Mouse (Mus musculus) gastrocnemius, postnatal 4 days (tissue): Measurements from ENCODE around the gene Nmbr. TPM values are rescaled to one million over a fixed set of nuclear protein-coding genes. Genes with fewer than 3 reads are reported as not detected.

Experiments used
- DNase-seq, 2 experiments: peaks; one replicate each; pipeline ENCODE4 v3.0.0; 2021 to 2022; ENCODE audit warnings: low spot score in 2 of 2, mixed read lengths in 2 of 2
- long read RNA-seq, 2 experiments: library from polyadenylated mRNA; stranded (forward); transcript quantifications; one replicate each; pipeline ENCODE4 v2.0.0; 2021
- total RNA-seq, 2 experiments: library from RNA; stranded (reverse); gene quantifications; 2 replicates each; pipeline ENCODE4 v1.2.3; 2021

The Nmbr gene
- total RNA-seq = not detected
- long read RNA-seq, experiment 1 = 0 reads
- long read RNA-seq, experiment 2 = 0 reads

DNA sequence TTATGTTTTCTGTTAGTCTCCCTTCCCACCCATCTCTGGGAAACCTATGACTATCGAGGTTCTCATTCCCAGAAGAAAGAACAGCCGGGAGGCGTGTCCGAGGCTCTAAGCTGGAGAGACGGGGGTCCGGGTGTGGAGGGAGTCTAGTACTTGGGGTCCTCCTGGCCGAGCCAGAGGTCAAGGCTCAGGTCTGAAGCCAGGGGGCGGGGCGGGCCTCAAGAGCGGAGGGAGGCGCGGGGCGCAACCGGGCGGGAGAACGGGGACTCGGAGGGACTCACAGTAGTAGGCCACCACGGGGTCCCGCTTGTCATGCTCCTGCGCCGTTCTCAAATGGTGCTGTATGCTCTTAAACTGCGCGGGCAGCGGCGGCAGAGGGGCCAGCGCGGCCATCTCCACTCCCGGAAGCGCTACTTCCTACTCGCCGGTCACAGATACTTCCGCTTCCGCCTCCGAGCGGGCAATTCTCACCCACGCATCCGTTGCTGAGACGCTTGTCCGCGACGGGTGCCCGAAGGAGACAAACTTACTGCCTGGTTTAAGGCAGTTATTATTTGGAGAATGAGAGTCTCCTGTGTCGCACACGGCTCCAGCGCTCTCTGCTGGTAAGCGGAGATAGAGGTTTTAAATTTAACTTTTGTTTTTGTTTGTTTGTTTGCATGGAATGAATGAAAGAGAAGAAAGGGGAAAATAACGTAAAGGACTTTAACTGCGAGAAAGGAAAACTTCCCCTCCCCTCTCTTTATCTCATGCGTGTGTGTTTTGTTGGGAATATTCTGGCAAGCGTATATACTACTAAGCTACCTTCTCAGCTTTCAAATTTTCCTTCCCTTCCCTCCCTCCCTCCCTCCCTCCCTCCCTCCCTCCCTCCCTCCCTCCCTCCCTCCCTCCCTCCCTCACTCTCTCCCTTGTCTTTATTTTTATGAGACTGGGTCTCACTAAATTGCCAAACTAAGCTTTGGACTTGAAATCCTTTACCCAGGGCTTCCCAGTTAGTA, at the start of gene Nmbr, which contains the start of gene Vta1:
Gene Nmbr (plus strand): TSS at position 520 of the 995 bp plus-strand sequence.
Gene Vta1 (minus strand): TSS at position 489 of the 995 bp plus-strand sequence.
- DNase-seq = peak; percentile 93 to 99

DNA sequence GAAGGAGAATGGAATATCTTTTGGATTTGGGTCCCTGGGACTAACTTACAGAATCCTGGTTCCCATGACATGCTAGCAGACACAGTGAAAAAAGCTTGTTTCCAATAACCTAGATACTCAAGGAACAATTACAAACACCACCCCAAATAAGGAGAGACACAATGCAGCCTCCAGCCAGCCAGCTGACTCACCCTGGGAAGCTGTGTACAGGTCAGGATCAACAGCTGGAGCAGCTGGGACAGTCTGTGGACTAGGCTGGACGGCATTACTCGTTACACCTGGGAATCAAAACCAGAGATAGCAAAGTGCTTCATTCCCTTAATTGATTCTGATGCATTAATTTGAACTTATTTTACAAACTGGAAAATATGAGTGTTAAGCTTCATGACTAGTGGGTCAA, 44.5 kb upstream of the Nmbr start:
- no peak for DNase-seq

DNA sequence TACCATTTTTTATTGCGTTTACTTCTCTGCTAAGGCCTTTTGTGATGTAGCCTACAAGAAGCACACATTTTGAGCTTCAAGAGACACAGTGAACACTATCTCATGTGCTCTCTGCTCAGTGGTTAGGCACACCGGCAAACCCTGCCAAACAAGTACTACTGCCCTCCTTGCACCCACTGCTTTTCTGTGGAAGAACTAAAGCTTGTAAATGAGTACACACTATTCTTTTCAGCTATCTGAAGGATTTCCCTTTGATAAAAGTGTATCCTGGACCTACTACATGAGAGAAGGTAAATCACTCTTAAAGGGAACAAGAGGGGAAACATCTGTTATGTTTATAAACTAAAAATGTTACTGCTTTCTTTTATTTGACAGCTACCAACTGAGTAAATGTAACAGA, 39.2 kb upstream of the Nmbr start:
- DNase-seq = no peak

DNA sequence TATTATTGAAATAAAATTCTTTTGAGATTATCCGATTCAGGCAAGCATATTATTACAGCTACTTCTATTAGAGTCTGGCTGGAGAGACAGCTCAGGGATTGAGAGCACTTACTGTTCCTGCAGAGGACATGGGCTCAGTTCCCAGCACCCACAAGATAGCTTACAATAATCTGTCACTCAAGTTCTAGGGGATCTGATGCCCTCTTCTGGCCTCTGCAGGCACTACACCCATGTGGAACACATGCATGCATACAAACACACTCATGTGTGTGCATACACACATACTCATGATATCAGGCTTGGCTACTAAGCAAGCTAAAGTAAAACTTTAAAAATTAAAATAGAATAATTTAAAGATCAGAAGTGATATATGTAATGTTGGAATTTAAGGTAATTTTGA, 19.7 kb upstream of the Nmbr start:
- no peak for DNase-seq

DNA sequence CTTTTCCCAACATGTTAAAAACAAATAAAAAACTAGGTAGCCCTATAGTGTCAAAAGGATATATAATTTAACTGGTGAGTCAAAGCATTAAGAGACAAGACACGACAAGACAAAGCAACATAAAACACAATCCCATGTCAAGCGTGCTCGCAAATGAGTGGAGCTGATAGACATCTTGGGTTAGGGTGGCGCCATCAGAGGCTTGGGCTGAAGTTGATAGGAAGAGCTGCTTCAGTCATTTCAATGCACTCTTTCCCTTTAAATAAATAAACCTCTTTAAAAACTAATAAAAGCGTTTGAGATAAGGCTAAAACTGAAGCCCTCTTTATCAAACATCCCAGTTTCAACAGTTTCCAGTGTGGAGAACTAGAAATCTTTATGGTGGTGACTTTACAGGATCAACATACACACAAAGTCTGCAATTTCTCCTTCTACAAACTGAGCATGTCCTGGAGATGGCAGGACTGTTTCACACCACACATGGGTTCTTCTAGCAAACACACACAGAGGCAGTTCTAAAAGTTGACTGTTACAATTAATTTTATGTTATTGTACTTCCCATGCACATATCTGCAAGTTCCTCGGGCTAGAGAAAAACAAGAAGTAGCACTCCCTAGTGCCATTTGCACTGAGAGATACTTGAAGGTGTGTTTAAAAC, 16.5 kb upstream of the Nmbr start:
- DNase-seq = no peak

DNA sequence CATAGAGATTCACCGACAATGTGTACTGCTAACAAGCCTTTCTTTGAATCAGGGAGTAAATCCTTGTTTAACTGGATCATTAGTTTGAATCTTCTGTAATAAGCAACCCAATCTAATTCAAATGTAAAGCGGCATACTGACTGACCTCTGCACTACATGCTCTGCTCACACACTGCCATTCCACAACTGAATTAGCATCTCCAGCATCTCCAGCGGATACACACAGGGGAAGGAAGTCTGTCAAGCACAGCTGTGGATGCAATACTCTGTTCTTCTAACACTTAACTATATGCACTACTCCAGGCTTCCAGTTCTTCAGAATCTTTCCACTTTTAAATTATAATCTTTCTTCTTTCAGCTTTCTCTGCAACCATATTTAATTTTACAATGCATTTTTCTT, 15.0 kb upstream of the Nmbr start:
- DNase-seq = no peak

DNA sequence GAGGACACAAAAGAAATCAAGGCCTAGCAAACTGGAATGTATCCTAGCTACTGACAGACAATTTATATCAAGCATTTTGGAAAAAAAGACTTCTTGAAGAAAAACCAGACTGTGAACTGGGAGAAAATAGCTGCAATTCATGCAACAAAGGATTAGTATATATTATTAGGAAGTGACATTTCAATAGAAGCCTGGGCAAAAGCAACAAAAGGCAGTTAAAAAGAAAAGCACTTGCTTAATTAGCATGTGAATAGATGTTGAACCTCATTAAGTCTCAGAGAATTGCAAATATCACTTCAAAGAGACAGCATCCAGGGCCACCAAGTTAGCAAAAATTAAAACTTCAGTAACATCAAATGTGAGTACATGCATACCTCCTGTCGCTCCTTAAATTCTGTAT, 2.2 kb upstream of the Nmbr start:
- no peak for DNase-seq

DNA sequence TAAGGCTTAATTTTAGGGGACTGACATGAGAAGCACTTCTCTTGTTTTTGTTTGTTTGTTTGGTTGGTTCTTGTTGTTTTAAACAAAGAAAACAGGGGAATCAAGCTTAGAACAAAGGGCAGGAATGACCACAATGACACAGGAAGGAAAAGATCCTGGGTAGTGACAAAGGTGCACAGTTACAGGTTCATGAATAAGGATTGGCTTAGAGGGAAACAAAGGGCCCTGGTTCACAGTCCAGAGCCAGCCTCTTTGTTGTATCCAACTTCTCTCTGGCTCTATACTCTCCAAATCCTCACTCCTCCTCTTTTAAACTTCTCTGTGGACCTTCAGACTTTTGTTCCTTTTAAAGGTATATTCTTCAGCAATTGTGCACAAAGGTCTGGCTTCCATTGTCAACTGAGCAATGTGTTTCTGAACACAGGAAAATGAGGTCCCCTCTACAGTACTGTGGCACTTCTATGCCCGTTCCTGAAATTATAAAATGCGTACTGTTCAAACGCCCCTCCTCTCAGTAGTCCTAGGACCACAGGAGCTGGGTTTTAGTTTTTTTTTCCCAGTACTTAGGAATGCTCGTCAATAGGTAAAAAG, 1.5 kb upstream of the Nmbr start:
- DNase-seq = no peak

DNA sequence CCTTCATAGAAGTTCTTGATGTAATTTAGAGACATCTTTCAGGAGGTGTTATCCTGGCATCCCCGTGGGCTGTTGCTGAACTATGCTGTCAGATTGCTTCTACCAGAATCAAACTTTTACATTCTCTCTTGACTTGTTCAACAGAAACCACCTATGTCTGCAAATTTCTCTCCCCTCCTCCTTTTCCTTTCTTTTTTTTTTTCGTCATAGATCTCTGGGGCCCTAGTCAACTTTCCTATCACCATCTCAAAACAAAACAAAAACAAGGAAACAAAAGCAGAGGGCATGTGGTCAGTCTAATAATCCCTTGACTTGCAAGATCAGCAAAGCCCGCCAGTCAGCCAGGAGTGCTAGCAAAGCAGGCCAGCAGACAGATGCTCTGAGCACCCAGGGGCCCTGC, 12.7 kb downstream of the Nmbr start, which contains the start of gene Gje1:
Gene Gje1 (minus strand): TSS at position 101 of the 400 bp plus-strand sequence.
- DNase-seq = no peak

DNA sequence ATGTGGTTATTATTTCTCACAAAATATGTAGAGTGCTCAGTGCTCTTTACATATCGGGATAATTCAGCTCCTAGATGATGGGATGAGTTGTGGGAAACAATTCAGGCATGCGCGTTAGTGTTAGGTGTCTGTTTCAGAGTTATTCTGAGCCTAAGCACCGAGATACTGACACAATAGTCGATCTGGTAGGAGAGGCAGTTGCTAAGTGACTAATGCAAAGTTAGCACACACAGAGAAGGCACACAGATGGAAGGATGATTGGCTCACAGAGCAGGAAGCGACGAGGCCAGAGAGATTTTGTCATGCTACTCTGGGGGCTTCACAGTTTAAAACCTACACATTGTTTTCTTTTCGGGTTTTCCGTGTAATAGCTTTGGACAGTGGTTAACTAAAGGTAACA, 20.3 kb downstream of the Nmbr start:
- no peak for DNase-seq

DNA sequence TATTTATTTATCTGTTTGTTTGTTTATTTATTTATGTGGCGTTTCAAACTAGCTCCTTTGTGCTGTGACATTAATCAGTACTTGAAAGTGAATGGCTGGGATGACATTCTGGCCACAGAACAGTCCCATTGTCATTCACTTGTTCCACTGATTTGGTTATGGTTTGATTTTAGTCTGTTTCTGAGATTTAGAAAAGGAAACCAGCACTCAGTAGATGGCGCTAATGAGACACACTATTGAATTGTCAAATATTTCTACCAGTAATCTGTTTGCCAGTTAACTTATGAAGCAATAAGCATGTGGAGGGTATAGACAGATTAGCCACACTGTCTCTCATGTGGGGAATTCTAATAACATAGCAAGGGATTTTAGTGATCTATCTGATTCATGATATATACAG, 28.9 kb downstream of the Nmbr start:
- DNase-seq = peak in 1 of 2 experiments; percentile 9

DNA sequence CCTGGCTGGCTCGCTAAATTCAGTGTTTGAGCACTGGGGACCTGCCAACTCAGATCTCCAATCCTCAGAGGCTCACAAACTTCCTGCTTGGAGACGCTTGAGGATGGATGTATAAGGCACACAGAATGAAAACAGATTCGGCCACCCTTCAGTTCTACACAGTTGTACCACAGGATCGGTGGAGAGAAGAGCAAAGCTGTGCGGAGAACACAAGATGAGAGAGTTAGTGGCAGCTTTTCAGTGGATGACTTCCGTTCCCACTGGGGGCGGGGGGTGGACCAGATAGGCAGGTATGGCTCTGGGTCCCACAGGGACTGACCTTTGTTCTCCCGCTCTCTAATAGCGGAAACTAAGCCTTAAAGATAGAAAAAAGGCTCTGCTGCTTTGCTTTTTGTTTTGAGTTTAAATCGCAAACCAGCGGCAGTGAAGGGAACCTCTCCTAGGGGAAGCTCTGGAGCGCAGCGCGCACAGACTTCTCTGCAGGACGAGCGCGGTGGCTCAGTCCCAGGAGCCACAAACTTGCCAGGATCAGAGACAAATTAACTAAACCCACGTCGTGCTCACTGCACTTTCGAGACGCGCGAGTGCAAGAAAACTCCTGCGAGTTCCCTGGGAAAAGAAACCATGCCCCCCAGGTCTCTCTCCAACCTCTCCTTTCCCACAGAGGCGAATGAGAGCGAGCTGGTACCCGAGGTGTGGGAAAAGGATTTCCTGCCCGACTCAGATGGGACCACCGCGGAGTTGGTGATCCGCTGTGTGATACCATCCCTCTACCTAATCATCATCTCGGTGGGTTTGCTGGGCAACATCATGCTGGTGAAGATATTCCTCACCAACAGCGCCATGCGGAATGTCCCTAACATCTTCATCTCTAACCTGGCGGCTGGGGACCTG, 54.5 kb downstream of the Nmbr start:
- peak in 1 of 2 experiments; percentile 8 for DNase-seq

DNA sequence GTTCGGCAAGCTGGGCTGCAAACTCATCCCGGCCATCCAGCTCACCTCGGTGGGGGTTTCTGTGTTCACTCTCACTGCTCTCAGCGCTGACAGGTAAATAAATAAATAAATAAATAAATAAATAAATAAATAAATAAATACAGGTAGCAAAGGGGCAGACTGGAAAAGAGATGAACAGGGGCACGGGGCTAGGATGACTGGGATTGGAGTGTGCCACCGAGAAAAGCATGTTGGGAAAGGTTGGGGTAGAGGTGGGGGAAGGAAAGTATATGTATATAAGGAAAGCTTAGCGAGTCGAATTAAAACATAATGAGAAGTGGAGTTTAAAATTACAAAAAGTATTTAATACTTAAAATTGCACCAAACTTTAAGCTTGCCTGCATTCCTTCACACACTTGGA, 55.2 kb downstream of the Nmbr start:
- no peak for DNase-seq

DNA sequence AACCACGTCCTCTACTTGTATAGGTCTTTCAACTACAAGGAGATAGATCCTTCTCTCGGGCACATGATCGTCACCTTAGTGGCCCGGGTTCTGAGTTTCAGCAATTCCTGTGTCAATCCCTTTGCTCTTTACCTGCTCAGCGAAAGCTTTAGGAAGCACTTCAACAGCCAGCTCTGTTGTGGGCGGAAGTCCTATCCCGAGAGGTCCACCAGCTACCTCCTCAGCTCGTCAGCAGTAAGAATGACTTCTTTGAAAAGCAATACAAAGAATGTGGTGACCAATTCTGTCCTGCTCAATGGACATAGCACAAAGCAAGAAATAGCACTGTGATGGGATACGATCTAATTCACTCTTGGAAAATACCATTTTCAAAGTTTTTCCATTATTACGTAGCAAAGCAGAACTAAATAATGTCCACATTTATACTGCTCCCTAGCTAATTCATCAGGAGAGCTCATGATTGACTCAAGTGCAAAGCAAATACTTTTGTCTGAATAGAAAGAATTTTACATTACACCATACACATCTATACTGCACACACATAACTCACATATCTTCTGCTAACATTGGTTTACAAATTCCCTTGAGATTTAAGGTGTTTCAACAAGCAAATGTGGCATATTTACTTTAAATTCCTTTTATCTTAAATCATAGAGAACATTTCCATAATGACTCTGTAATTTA, 65.0 kb downstream of the Nmbr start:
- no peak for DNase-seq

DNA sequence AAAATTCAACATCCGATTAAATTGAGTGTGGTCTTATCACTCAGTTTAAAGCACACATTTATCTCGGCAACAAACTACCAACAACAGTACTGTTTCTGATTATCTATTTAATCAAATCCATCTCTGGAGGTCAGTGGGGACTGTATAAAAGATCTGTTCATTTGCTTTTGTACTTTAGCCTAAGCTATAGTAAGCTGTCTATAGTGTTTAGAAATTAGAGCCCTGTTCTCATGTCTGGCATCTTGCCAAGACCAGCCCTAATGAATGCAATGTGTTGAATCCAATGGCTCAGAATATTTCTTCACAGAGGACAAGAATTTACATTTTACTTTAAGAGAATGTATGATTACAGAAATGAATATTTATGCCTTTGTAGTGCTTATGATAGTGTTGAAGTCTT, 69.1 kb downstream of the Nmbr start:
- DNase-seq = no peak

DNA sequence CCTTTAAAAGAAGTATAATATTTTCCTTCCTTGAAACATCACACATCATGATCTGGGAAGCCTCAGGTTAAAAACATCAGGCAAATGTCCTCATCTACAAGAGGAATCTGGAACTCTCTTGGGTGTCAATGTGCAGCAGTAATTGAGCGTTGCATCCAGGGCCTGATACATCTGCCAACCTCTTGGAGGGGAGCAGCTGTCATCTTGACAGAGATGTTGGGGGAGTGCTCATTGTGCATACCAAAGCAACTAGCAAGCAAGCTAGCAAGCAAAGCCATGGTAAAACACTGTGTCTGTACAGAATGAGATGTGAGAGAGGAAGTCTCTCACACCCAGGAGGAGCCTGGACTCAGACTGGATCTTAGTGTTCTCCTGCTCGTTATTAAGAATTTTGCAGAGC, 84.6 kb downstream of the Nmbr start:
- no peak for DNase-seq

DNA sequence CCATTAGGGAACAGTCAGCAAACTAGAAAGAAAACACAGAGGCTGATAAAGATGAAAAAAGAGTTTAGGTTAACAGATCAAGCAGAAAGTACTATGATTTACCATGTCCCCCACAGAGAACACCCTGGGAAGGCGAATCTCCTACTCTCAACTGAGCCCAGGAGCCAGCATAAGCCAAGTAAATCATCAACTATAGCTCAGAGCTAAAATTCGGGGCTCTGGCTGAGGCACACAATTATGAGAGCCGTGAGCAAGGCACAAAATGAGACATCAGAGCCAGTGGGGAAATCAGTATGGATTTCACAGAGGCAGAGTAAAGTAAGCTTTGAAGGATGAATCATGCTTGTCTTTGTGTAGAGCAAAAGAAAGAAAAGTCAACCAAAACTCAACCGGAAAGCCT, 111.6 kb downstream of the Nmbr start:
- DNase-seq = no peak
